Mouse (Mus musculus): ENCODE results near the gene Nalcn. TPM values are rescaled to one million over a fixed set of nuclear protein-coding genes. Genes with fewer than 3 reads are reported as not detected.

The Nalcn gene
- polyA plus RNA-seq, 1 experiment from 2014 or later: 4.2 TPM

GRCm38 (mm10) chr14:123595265-123595664 is 31.7 kb downstream of the Nalcn start:
- Histone ChIP-seq H3K9ac (ENCODE audit: low read length) (no peak overlapping the region), H3K27me3 (ENCODE audit: control insufficient read depth, insufficient read depth, low read length) (no peaks in the 10 kb centered on the region), H3K4me2 (ENCODE audit: low read depth, low read length, severe bottlenecking) (no peak overlapping the region), H3K36me3 (ENCODE audit: control insufficient read depth, insufficient read depth, low read length) (no peaks in the 10 kb centered on the region), H3K9me3 (ENCODE audit: control insufficient read depth, low read length) (no peaks in the 10 kb centered on the region), H3K27ac (ENCODE audit: low read depth, low read length) (no peak overlapping the region), H3K4me3 (ENCODE audit: low read depth, low read length) (no peak overlapping the region), H3K4me1 (replicated peaks; ENCODE audit: control insufficient read depth, insufficient read depth, low read length) (no peaks in the 10 kb centered on the region)
- 71% methylated on average over 3 of the region's 3 CpGs for WGBS
- DNase-seq (ENCODE audit: low spot score): no peak
- ATAC-seq (replicated peaks; ENCODE audit: low FRiP score): no peak

GRCm38 (mm10) chr14:123587412-123587811 is 39.5 kb downstream of the Nalcn start:
- no peak overlapping the region for H3K9ac ChIP-seq (ENCODE audit: low read length)
- H3K27me3 ChIP-seq (ENCODE audit: control insufficient read depth, insufficient read depth, low read length): no peaks in the 10 kb centered on the region
- no peak overlapping the region for H3K4me2 ChIP-seq (ENCODE audit: low read depth, low read length, severe bottlenecking)
- H3K9me3 ChIP-seq (ENCODE audit: control insufficient read depth, low read length): no peaks in the 10 kb centered on the region
- H3K27ac ChIP-seq (ENCODE audit: low read depth, low read length): no peak overlapping the region
- ATAC-seq (replicated peaks; ENCODE audit: low FRiP score) (no peak), DNase-seq (ENCODE audit: low spot score) (no peak)
- no peaks in the 10 kb centered on the region for H3K36me3 ChIP-seq (ENCODE audit: control insufficient read depth, insufficient read depth, low read length)
- H3K4me3 ChIP-seq (ENCODE audit: low read depth, low read length): no peak overlapping the region
- H3K4me1 ChIP-seq (replicated peaks; ENCODE audit: control insufficient read depth, insufficient read depth, low read length): no peaks in the 10 kb centered on the region; the same call in 1 of the 2 replicates

GRCm38 (mm10) chr14:123582433-123582832 is 44.5 kb downstream of the Nalcn start:
- no peak overlapping the region for H3K4me3 ChIP-seq (ENCODE audit: low read depth, low read length)
- no peaks in the 10 kb centered on the region for H3K36me3 ChIP-seq (ENCODE audit: control insufficient read depth, insufficient read depth, low read length)
- no peak overlapping the region for H3K27ac ChIP-seq (ENCODE audit: low read depth, low read length)
- 94% methylated on average over 2 of the region's 2 CpGs for WGBS
- DNase-seq (ENCODE audit: low spot score) (no peak), ATAC-seq (replicated peaks; ENCODE audit: low FRiP score) (no peak)
- no peaks in the 10 kb centered on the region; the same call in 1 of the 2 replicates for H3K4me1 ChIP-seq (replicated peaks; ENCODE audit: control insufficient read depth, insufficient read depth, low read length)
- no peaks in the 10 kb centered on the region for H3K9me3 ChIP-seq (ENCODE audit: control insufficient read depth, low read length)
- H3K4me2 ChIP-seq (ENCODE audit: low read depth, low read length, severe bottlenecking): no peak overlapping the region
- H3K9ac ChIP-seq (ENCODE audit: low read length): no peak overlapping the region
- no peaks in the 10 kb centered on the region for H3K27me3 ChIP-seq (ENCODE audit: control insufficient read depth, insufficient read depth, low read length)

DNA sequence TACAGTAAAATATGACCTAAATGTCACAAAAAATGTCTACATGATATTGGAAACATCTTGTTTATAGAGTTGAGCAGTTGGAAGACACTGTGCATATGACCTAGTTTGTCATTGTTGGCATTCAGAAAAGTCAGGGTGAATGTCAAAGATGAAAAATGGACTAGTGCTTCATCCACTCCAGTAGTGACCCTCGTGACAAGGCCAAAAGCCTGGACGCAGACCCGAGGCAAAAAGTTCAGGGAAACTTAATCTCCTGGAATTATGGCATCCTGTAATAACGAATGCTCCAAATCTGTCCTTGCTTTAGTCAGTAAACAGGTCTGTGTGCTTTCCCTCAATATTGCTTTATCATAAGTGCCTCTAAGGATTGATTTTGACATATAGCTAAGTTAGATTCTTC is 51.6 kb downstream of the Nalcn start:
- WGBS: 91% methylated on average over 4 of the region's 4 CpGs
- H3K27me3 ChIP-seq (ENCODE audit: control insufficient read depth, insufficient read depth, low read length): no peaks in the 10 kb centered on the region
- no peak overlapping the region for H3K4me2 ChIP-seq (ENCODE audit: low read depth, low read length, severe bottlenecking)
- no peak for DNase-seq (ENCODE audit: low spot score)
- H3K4me1 ChIP-seq (replicated peaks; ENCODE audit: control insufficient read depth, insufficient read depth, low read length): no peaks in the 10 kb centered on the region
- no peak for ATAC-seq (replicated peaks; ENCODE audit: low FRiP score)
- H3K9ac ChIP-seq (ENCODE audit: low read length): no peak overlapping the region
- no peak overlapping the region for H3K4me3 ChIP-seq (ENCODE audit: low read depth, low read length)
- H3K9me3 ChIP-seq (ENCODE audit: control insufficient read depth, low read length): no peaks in the 10 kb centered on the region
- no peak overlapping the region for H3K27ac ChIP-seq (ENCODE audit: low read depth, low read length)
- H3K36me3 ChIP-seq (ENCODE audit: control insufficient read depth, insufficient read depth, low read length): no peaks in the 10 kb centered on the region

DNA sequence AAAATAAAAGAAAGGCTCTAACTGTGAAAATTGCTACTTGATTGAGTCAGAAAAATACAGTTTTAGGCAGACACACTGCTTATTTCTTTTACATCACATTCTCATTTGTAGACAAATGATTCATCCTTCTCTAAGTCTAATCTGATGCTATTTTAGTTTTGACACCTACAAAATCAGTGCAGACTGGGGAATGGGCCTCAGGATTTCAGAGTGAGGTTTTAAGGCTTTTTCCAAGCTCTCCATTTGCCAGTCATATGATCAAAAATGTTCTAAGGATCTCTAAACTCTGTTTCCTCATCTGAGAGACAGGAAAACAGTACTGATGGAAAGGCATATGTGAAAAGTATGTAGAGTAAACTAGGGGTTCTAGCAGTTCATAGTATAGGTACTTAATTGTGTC is 52.0 kb downstream of the Nalcn start:
- Histone ChIP-seq H3K36me3 (ENCODE audit: control insufficient read depth, insufficient read depth, low read length) (no peaks in the 10 kb centered on the region), H3K4me3 (ENCODE audit: low read depth, low read length) (no peak overlapping the region), H3K27ac (ENCODE audit: low read depth, low read length) (no peak overlapping the region), H3K9me3 (ENCODE audit: control insufficient read depth, low read length) (no peaks in the 10 kb centered on the region), H3K4me1 (replicated peaks; ENCODE audit: control insufficient read depth, insufficient read depth, low read length) (no peaks in the 10 kb centered on the region), H3K4me2 (ENCODE audit: low read depth, low read length, severe bottlenecking) (no peak overlapping the region), H3K27me3 (ENCODE audit: control insufficient read depth, insufficient read depth, low read length) (no peaks in the 10 kb centered on the region), H3K9ac (ENCODE audit: low read length) (no peak overlapping the region)
- DNase-seq (ENCODE audit: low spot score) (no peak), ATAC-seq (replicated peaks; ENCODE audit: low FRiP score) (no peak)

- H3K36me3 ChIP-seq (ENCODE audit: control insufficient read depth, insufficient read depth, low read length): no peaks in the 10 kb centered on the region
- H3K9ac ChIP-seq (ENCODE audit: low read length): no peak overlapping the region
- DNase-seq (ENCODE audit: low spot score) (no peak), ATAC-seq (replicated peaks; ENCODE audit: low FRiP score) (no peak)
- H3K4me2 ChIP-seq (ENCODE audit: low read depth, low read length, severe bottlenecking): no peak overlapping the region
- no peak overlapping the region for H3K4me3 ChIP-seq (ENCODE audit: low read depth, low read length)
- H3K4me1 ChIP-seq (replicated peaks; ENCODE audit: control insufficient read depth, insufficient read depth, low read length): no peaks in the 10 kb centered on the region
- H3K27ac ChIP-seq (ENCODE audit: low read depth, low read length): no peak overlapping the region
- H3K27me3 ChIP-seq (ENCODE audit: control insufficient read depth, insufficient read depth, low read length): no peaks in the 10 kb centered on the region
- no peaks in the 10 kb centered on the region for H3K9me3 ChIP-seq (ENCODE audit: control insufficient read depth, low read length)
- WGBS: 85% methylated on average over 2 of the region's 2 CpGs
Observed at GRCm38 (mm10) chr14:123566599-123566998, 60.3 kb downstream of the Nalcn start.

- no peak overlapping the region for H3K9ac ChIP-seq (ENCODE audit: low read length)
- no peaks in the 10 kb centered on the region for H3K27me3 ChIP-seq (ENCODE audit: control insufficient read depth, insufficient read depth, low read length)
Observed at GRCm38 (mm10) chr14:123555533-123555932, 71.4 kb downstream of the Nalcn start.

GRCm38 (mm10) chr14:123554936-123555335 is 72.0 kb downstream of the Nalcn start:
- Histone ChIP-seq H3K9me3 (ENCODE audit: control insufficient read depth, low read length) (no peaks in the 10 kb centered on the region), H3K27ac (ENCODE audit: low read depth, low read length) (no peak overlapping the region), H3K4me1 (replicated peaks; ENCODE audit: control insufficient read depth, insufficient read depth, low read length) (no peaks in the 10 kb centered on the region), H3K4me2 (ENCODE audit: low read depth, low read length, severe bottlenecking) (no peak overlapping the region), H3K9ac (ENCODE audit: low read length) (no peak overlapping the region), H3K4me3 (ENCODE audit: low read depth, low read length) (no peak overlapping the region), H3K36me3 (ENCODE audit: control insufficient read depth, insufficient read depth, low read length) (no peaks in the 10 kb centered on the region), H3K27me3 (ENCODE audit: control insufficient read depth, insufficient read depth, low read length) (no peaks in the 10 kb centered on the region)
- WGBS: 67% methylated on average over 4 of the region's 4 CpGs
- no peak for DNase-seq (ENCODE audit: low spot score)
- ATAC-seq (replicated peaks; ENCODE audit: low FRiP score): no peak

More at GRCm38 (mm10) chr14:123555533-123555932, 71.4 kb downstream of the Nalcn start:
- no peak overlapping the region for H3K4me3 ChIP-seq (ENCODE audit: low read depth, low read length)
- H3K4me1 ChIP-seq (replicated peaks; ENCODE audit: control insufficient read depth, insufficient read depth, low read length): no peaks in the 10 kb centered on the region
- no peaks in the 10 kb centered on the region for H3K9me3 ChIP-seq (ENCODE audit: control insufficient read depth, low read length)
- peak; percentile 55 for ATAC-seq (replicated peaks; ENCODE audit: low FRiP score)
- H3K27ac ChIP-seq (ENCODE audit: low read depth, low read length): no peak overlapping the region
- H3K36me3 ChIP-seq (ENCODE audit: control insufficient read depth, insufficient read depth, low read length): no peaks in the 10 kb centered on the region
- no peak overlapping the region for H3K4me2 ChIP-seq (ENCODE audit: low read depth, low read length, severe bottlenecking)
- DNase-seq (ENCODE audit: low spot score): no peak

DNA sequence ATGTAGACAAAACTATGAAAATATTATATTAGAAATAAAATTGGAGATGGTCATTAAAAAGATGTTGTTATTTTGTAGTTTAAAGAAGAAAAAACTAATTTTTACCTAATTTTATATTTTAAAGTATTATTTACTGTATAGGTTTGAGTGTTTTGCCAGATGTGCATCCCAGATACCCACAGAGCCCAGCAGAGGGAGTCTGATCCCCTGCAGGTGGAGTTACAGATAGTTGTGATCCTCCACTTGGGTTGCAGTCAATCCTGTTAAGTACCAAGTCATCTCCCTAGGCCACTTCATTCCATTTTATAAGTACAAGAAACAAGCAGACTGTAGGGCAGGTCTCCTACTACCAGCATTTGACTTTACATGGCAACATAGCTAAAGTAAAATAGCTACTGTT is 84.6 kb downstream of the Nalcn start:
- Histone ChIP-seq H3K4me1 (replicated peaks; ENCODE audit: control insufficient read depth, insufficient read depth, low read length) (no peaks in the 10 kb centered on the region), H3K4me3 (ENCODE audit: low read depth, low read length) (no peak overlapping the region), H3K36me3 (ENCODE audit: control insufficient read depth, insufficient read depth, low read length) (no peaks in the 10 kb centered on the region), H3K9me3 (ENCODE audit: control insufficient read depth, low read length) (no peaks in the 10 kb centered on the region), H3K27me3 (ENCODE audit: control insufficient read depth, insufficient read depth, low read length) (no peaks in the 10 kb centered on the region), H3K27ac (ENCODE audit: low read depth, low read length) (no peak overlapping the region), H3K4me2 (ENCODE audit: low read depth, low read length, severe bottlenecking) (no peak overlapping the region), H3K9ac (ENCODE audit: low read length) (no peak overlapping the region)
- no peak for DNase-seq (ENCODE audit: low spot score)
- ATAC-seq (replicated peaks; ENCODE audit: low FRiP score): no peak

Measured in forebrain, embryonic 11.5 days (tissue).